Mouse (Mus musculus): Measurements from ENCODE around the gene Glrp1.

Glrp1 gene

DNA sequence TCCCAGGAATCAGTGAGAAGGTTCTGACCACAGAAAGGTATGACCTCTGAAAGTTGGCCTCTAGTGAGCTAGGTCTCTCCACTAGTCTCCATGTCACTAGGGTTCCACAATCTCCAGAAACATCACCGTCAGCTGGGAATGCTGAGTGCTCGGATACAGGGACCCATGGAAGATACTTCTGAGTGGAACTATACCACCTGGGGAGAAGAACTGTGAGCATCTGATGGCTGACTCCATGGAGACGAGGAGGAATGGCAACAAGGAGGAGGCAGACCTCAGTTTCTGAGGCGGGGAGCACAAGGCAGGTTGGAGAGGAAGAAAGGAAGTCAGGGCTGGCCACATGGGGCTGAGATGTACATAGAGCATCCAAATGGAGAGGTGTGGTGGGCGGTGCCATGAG lies 50.2 kb downstream of the Glrp1 start:
- no peak for DNase-seq

DNA sequence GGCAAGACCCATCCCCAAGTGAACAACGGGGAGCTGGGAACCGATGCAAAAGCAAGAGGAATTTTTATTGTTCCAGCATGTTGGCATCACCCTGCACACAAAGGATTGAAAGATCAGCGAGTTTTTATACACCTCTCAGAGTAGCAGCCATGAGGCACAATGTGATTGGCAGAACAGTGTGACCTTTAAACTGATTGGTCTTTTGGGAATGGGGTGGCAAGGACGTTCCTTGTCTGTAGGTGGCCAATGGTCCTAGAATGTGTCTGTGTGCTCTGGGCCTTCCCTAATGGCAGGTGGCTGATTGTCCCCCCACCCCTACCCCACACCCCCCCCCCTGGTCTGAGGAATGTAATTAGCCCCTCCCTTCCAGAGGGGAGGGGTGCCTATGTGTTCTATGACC lies 50.7 kb downstream of the Glrp1 start:
- no peak for DNase-seq

DNA sequence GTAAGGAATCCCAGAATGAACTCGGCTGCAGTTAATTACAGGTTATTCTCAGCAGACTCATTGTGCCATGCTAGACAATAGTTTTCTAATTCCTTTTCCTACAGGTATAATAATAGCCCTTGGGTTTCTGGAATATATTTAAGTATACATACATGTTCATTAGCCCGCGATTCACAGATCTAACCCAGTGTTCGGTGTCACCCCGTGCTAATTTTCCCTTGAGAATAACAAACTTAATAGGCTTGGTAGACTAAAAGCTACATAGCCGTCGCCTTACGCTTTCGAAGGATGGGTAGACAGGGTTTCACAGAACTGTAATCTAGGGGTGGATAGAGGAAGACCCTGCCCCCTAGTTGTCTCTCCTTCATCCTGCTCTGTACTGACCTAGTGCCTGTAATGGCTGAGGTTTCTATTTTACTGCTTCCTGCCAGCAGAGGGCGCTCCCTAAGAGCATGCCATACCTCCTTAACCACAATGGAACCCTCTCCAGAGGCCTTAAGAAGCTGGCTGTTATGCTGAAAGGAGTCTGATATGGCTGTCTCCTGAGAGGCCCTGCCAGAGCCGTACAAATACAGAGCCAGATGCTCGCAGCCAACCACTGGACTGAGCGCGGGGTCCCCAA lies 53.3 kb downstream of the Glrp1 start:
- DNase-seq: peak; percentile 65

DNA sequence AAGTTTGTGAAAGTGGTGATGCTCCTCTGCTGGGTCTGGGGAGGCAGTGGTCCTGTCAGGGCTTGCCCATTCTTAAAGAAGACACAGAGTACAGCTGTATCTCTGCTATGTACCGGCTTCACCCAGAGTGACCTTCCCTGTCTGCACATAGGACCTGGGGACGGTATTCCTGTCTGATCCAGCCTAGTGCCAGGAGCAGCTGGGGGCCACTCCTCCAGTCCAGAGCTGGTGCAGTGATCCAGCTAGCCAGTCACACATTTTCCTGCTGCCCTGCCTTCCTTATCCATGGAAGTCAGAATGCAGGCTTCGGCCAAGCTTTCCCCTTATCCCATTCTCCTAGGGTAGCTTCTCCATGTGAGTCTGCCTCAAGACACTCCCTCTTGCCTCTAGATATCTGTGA lies 54.1 kb downstream of the Glrp1 start:
- DNase-seq: no peak

DNA sequence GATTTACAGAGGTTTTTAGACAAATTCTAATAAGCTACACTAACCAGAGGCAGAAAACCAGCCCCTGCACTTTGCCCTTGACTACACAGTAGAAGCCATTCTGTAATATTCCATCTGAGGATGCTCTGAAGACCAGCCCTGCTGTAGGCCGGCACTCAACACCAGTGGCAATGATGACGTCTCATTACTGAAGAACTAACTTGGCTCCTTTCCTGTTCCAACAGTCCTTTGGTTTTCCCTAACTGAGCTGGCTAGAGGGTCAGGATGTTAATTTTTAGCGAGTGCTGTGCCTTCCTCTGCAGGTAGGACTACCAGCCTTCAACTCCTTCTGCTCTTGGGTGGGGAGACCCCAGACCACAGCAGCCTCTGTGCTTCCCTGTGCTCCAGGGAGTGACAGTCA lies 55.2 kb downstream of the Glrp1 start:
- no peak for DNase-seq

DNA sequence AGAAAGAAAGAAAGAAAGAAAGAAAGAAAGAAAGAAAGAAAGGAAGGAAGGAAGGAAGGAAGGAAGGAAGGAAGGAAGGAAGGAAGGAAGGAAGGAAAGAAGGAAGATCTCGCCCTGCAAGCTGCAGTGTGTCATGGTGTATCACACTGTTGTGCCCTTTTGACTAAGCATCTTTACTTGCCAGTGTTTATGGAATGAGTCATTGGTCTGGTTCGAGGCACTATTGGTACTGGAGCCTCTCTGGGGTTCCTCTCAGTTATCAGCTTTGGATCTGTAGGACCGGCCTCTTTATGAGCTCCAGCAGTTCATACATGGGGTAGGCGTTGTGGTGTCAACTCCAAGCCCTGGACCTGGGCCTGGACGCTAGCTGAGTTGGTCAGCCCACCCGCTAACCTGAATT lies 57.7 kb downstream of the Glrp1 start:
- no peak for DNase-seq

DNA sequence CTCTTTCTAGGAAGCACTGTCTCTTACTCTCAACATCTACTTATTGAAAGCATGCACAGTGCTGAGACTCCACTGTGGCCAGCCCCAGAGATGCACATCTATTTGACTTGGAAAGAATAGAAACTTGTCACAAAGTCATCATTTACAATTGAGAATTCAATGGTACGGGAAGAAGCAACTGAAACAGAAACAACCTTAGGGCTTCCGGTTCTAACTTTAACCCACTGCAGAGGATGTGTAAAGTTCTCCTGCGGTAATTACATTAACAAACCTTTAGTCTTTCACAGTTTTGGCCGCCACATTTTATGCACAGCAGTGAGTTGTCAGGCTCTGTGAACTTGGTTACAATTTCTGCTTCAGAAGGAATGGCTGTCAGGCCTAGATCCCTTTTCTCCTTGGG lies 59.2 kb downstream of the Glrp1 start:
- DNase-seq: no peak

All from cerebellum, adult 11 months (tissue).